Mouse (Mus musculus): Measurements from ENCODE around the gene Gsn.

GRCm38 (mm10) chr2:35331205-35331604 lies 75.0 kb downstream of the Gsn start:
- TF ChIP-seq CTCF (IDR thresholded peaks at IDR 0.05; ENCODE audit: low read depth) (no peak), EP300 (IDR thresholded peaks at IDR 0.05; ENCODE audit: low read depth) (no peak)

All from heart, postnatal 0 days (tissue).